Mouse (Mus musculus): Measurements from ENCODE around the gene Banf2. TPM values are rescaled to one million over a fixed set of nuclear protein-coding genes. Genes with fewer than 3 reads are reported as not detected.

The Banf2 gene
- polyA plus RNA-seq, 1 experiment from 2014 or later, result not detected

GRCm38 (mm10) chr2:144046916-144047315, 14.1 kb downstream of the Banf2 start:
- Histone ChIP-seq H3K4me1 (replicated peaks; ENCODE audit: control insufficient read depth, insufficient read depth, low read length) (no peaks in the 10 kb centered on the region), H3K27ac (ENCODE audit: low read depth, low read length) (no peak overlapping the region), H3K9me3 (ENCODE audit: control insufficient read depth, low read length) (no peaks in the 10 kb centered on the region), H3K4me2 (replicated peaks; ENCODE audit: low read depth, low read length) (no peak overlapping the region), H3K27me3 (ENCODE audit: control insufficient read depth, insufficient read depth, low read length) (no peaks in the 10 kb centered on the region), H3K36me3 (ENCODE audit: control insufficient read depth, insufficient read depth, low read length) (no peaks in the 10 kb centered on the region), H3K9ac (ENCODE audit: low read depth, low read length) (no peak overlapping the region), H3K4me3 (ENCODE audit: low read depth, low read length) (no peak overlapping the region)
- DNase-seq (ENCODE audit: low spot score), result no peak
- 86% methylated on average over 11 of the region's 11 CpGs for WGBS
- ATAC-seq (ENCODE audit: low FRiP score), result no peak

GRCm38 (mm10) chr2:144050146-144050680, 17.4 kb downstream of the Banf2 start:
- WGBS, result 85% methylated on average over 8 of the region's 8 CpGs
- DNase-seq (ENCODE audit: low spot score), result no peak
- Histone ChIP-seq H3K9ac (ENCODE audit: low read depth, low read length) (no peak overlapping the region), H3K27me3 (ENCODE audit: control insufficient read depth, insufficient read depth, low read length) (no peaks in the 10 kb centered on the region), H3K4me3 (ENCODE audit: low read depth, low read length) (no peak overlapping the region), H3K4me2 (replicated peaks; ENCODE audit: low read depth, low read length) (no peak overlapping the region), H3K27ac (ENCODE audit: low read depth, low read length) (no peak overlapping the region), H3K36me3 (ENCODE audit: control insufficient read depth, insufficient read depth, low read length) (no peaks in the 10 kb centered on the region), H3K4me1 (replicated peaks; ENCODE audit: control insufficient read depth, insufficient read depth, low read length) (no peaks in the 10 kb centered on the region), H3K9me3 (ENCODE audit: control insufficient read depth, low read length) (no peaks in the 10 kb centered on the region)
- no peak for ATAC-seq (ENCODE audit: low FRiP score)

GRCm38 (mm10) chr2:144050861-144051260, 18.0 kb downstream of the Banf2 start:
- DNase-seq (ENCODE audit: low spot score) (no peak), ATAC-seq (ENCODE audit: low FRiP score) (no peak)
- no peak overlapping the region for H3K4me3 ChIP-seq (ENCODE audit: low read depth, low read length)
- 88% methylated on average over 6 of the region's 6 CpGs for WGBS
- H3K36me3 ChIP-seq (ENCODE audit: control insufficient read depth, insufficient read depth, low read length), result no peaks in the 10 kb centered on the region
- H3K27me3 ChIP-seq (ENCODE audit: control insufficient read depth, insufficient read depth, low read length), result no peaks in the 10 kb centered on the region
- H3K4me1 ChIP-seq (replicated peaks; ENCODE audit: control insufficient read depth, insufficient read depth, low read length), result no peaks in the 10 kb centered on the region
- H3K27ac ChIP-seq (ENCODE audit: low read depth, low read length), result no peak overlapping the region
- no peaks in the 10 kb centered on the region for H3K9me3 ChIP-seq (ENCODE audit: control insufficient read depth, low read length)
- H3K4me2 ChIP-seq (replicated peaks; ENCODE audit: low read depth, low read length), result no peak overlapping the region
- no peak overlapping the region for H3K9ac ChIP-seq (ENCODE audit: low read depth, low read length)

- no peak overlapping the region for H3K4me3 ChIP-seq (ENCODE audit: low read depth, low read length)
- no peak overlapping the region for H3K27ac ChIP-seq (ENCODE audit: low read depth, low read length)
- H3K9me3 ChIP-seq (ENCODE audit: control insufficient read depth, low read length), result no peaks in the 10 kb centered on the region
- ATAC-seq (ENCODE audit: low FRiP score) (no peak), DNase-seq (ENCODE audit: low spot score) (no peak)
- WGBS, result 92% methylated on average over 8 of the region's 8 CpGs
- H3K9ac ChIP-seq (ENCODE audit: low read depth, low read length), result no peak overlapping the region
- no peaks in the 10 kb centered on the region for H3K27me3 ChIP-seq (ENCODE audit: control insufficient read depth, insufficient read depth, low read length)
- H3K36me3 ChIP-seq (ENCODE audit: control insufficient read depth, insufficient read depth, low read length), result no peaks in the 10 kb centered on the region
- no peak overlapping the region for H3K4me2 ChIP-seq (replicated peaks; ENCODE audit: low read depth, low read length)
- no peaks in the 10 kb centered on the region for H3K4me1 ChIP-seq (replicated peaks; ENCODE audit: control insufficient read depth, insufficient read depth, low read length)
Observed at GRCm38 (mm10) chr2:144052410-144053065, 19.7 kb downstream of the Banf2 start.

GRCm38 (mm10) chr2:144057735-144058134, 24.9 kb downstream of the Banf2 start:
- no peak overlapping the region for H3K27ac ChIP-seq (ENCODE audit: low read depth, low read length)
- no peak overlapping the region for H3K4me3 ChIP-seq (ENCODE audit: low read depth, low read length)
- H3K9ac ChIP-seq (ENCODE audit: low read depth, low read length), result no peak overlapping the region
- H3K36me3 ChIP-seq (ENCODE audit: control insufficient read depth, insufficient read depth, low read length), result no peaks in the 10 kb centered on the region
- no peak overlapping the region for H3K4me2 ChIP-seq (replicated peaks; ENCODE audit: low read depth, low read length)
- 79% methylated on average over 2 of the region's 2 CpGs for WGBS
- no peak for ATAC-seq (ENCODE audit: low FRiP score)
- no peaks in the 10 kb centered on the region for H3K9me3 ChIP-seq (ENCODE audit: control insufficient read depth, low read length)
- H3K27me3 ChIP-seq (ENCODE audit: control insufficient read depth, insufficient read depth, low read length), result no peaks in the 10 kb centered on the region
- no peak for DNase-seq (ENCODE audit: low spot score)
- H3K4me1 ChIP-seq (replicated peaks; ENCODE audit: control insufficient read depth, insufficient read depth, low read length), result no peaks in the 10 kb centered on the region

DNA sequence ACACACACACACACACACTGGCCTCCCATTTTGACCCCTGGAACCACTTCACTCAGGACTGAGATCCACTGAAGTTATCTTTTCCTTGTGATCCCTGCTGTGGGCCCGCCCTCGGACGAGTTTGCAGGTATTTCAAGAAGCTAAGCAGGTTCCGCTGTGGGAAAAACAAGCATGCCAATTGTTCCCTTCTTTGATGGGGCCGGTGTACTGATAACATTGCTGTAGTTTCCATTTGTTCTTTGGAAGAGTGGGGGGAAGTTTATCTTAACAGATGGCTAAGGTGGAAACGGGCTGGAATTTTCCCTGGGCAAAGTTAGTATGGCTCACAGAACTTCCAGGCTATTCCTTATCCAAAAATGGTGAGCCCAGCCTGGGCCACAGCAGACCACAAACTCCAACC, 28.8 kb downstream of the Banf2 start:
- no peaks in the 10 kb centered on the region; the same call in 1 of the 2 replicates for H3K9me3 ChIP-seq (ENCODE audit: control insufficient read depth, low read length)
- no peaks in the 10 kb centered on the region for H3K4me1 ChIP-seq (replicated peaks; ENCODE audit: control insufficient read depth, insufficient read depth, low read length)
- no peaks in the 10 kb centered on the region for H3K27me3 ChIP-seq (ENCODE audit: control insufficient read depth, insufficient read depth, low read length)
- no peak overlapping the region for H3K9ac ChIP-seq (ENCODE audit: low read depth, low read length)
- H3K4me2 ChIP-seq (replicated peaks; ENCODE audit: low read depth, low read length), result no peak overlapping the region
- ATAC-seq (ENCODE audit: low FRiP score), result no peak
- no peaks in the 10 kb centered on the region for H3K36me3 ChIP-seq (ENCODE audit: control insufficient read depth, insufficient read depth, low read length)
- no peak overlapping the region for H3K4me3 ChIP-seq (ENCODE audit: low read depth, low read length)
- no peak for DNase-seq (ENCODE audit: low spot score)
- H3K27ac ChIP-seq (ENCODE audit: low read depth, low read length), result no peak overlapping the region
- WGBS, result 76% methylated on average over 6 of the region's 6 CpGs

- no peaks in the 10 kb centered on the region; the same call in 1 of the 2 replicates for H3K9me3 ChIP-seq (ENCODE audit: control insufficient read depth, low read length)
- ATAC-seq (ENCODE audit: low FRiP score) (no peak), DNase-seq (ENCODE audit: low spot score) (no peak)
- no peaks in the 10 kb centered on the region for H3K4me1 ChIP-seq (replicated peaks; ENCODE audit: control insufficient read depth, insufficient read depth, low read length)
- H3K9ac ChIP-seq (ENCODE audit: low read depth, low read length), result no peak overlapping the region
- H3K4me3 ChIP-seq (ENCODE audit: low read depth, low read length), result no peak overlapping the region
- WGBS, result 91% methylated on average over 2 of the region's 2 CpGs
- no peaks in the 10 kb centered on the region for H3K36me3 ChIP-seq (ENCODE audit: control insufficient read depth, insufficient read depth, low read length)
- H3K27ac ChIP-seq (ENCODE audit: low read depth, low read length), result no peak overlapping the region
- no peaks in the 10 kb centered on the region for H3K27me3 ChIP-seq (ENCODE audit: control insufficient read depth, insufficient read depth, low read length)
- no peak overlapping the region for H3K4me2 ChIP-seq (replicated peaks; ENCODE audit: low read depth, low read length)
Observed at GRCm38 (mm10) chr2:144065499-144065898, 32.6 kb downstream of the Banf2 start.

DNA sequence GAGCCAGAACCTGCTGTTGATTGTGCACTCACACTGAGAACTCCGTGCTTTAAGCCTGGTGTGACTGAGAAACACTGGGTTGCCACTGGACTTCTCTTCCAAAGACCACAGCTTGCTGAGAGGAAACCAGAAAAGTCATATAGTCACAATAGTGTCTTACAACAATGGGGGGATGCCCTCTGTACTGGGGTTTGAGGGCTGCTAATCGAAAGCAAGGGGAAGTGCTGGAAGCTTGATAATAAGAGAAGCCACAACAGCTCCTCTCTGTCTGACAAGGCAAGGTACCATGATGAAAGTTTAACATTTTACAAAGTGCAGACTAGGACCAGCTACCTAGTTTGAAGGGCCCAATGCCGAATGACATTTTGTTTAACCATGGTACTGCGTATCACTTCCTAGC, 36.8 kb downstream of the Banf2 start:
- Histone ChIP-seq H3K36me3 (ENCODE audit: control insufficient read depth, insufficient read depth, low read length) (no peaks in the 10 kb centered on the region), H3K9me3 (ENCODE audit: control insufficient read depth, low read length) (no peaks in the 10 kb centered on the region; the same call in 1 of the 2 replicates), H3K9ac (ENCODE audit: low read depth, low read length) (no peak overlapping the region), H3K27ac (ENCODE audit: low read depth, low read length) (no peak overlapping the region), H3K4me3 (ENCODE audit: low read depth, low read length) (no peak overlapping the region), H3K4me2 (replicated peaks; ENCODE audit: low read depth, low read length) (no peak overlapping the region), H3K27me3 (ENCODE audit: control insufficient read depth, insufficient read depth, low read length) (no peaks in the 10 kb centered on the region), H3K4me1 (replicated peaks; ENCODE audit: control insufficient read depth, insufficient read depth, low read length) (no peaks in the 10 kb centered on the region)
- DNase-seq (ENCODE audit: low spot score), result no peak
- WGBS, result 87% methylated on average over 4 of the region's 4 CpGs
- no peak for ATAC-seq (ENCODE audit: low FRiP score)

- Histone ChIP-seq H3K4me2 (replicated peaks; ENCODE audit: low read depth, low read length) (no peak overlapping the region), H3K9ac (ENCODE audit: low read depth, low read length) (no peak overlapping the region), H3K4me1 (replicated peaks; ENCODE audit: control insufficient read depth, insufficient read depth, low read length) (no peaks in the 10 kb centered on the region), H3K27me3 (ENCODE audit: control insufficient read depth, insufficient read depth, low read length) (no peaks in the 10 kb centered on the region), H3K4me3 (ENCODE audit: low read depth, low read length) (no peak overlapping the region), H3K9me3 (ENCODE audit: control insufficient read depth, low read length) (no peaks in the 10 kb centered on the region), H3K27ac (ENCODE audit: low read depth, low read length) (no peak overlapping the region), H3K36me3 (ENCODE audit: control insufficient read depth, insufficient read depth, low read length) (no peaks in the 10 kb centered on the region)
- no peak for DNase-seq (ENCODE audit: low spot score)
- WGBS, result 77% methylated on average over 7 of the region's 7 CpGs
- no peak for ATAC-seq (ENCODE audit: low FRiP score)
Observed at GRCm38 (mm10) chr2:144070479-144070878, 37.6 kb downstream of the Banf2 start.

All from hindbrain, embryonic 11.5 days (tissue).